Mouse (Mus musculus) megakaryocyte, embryonic 14.5 days (primary cell): ENCODE data around the gene Gm42688.

ENCODE experiments used
- FLI1 ChIP-seq: IDR thresholded peaks from 2 replicates; pipeline ENCODE4 v1.6.1; 2012; ENCODE audit warnings: low read length, inconsistent platforms, mixed read lengths
- GATA1 ChIP-seq: IDR thresholded peaks from 3 replicates; pipeline ENCODE4 v1.6.1; 2012; ENCODE audit warnings: mixed read lengths, low read length, inconsistent platforms, borderline replicate concordance

- no peak for TF ChIP-seq GATA1
- no peak for TF ChIP-seq FLI1
Observed at GRCm38 (mm10) chr6:83138056-83138455, 36.6 kb downstream of the Gm42688 start.
